Mouse (Mus musculus) hindbrain, embryonic 11.5 days (tissue): ENCODE data around the gene Smarcb1. TPM values are rescaled to one million over a fixed set of nuclear protein-coding genes. Genes with fewer than 3 reads are reported as not detected.

Experiments used
- ATAC-seq: fragments of 200-750 bp; cut with Nextera tagmentation; 2 replicates; pipeline ENCODE4 v1.8.0; 2017; ENCODE audit warnings: mild to moderate bottlenecking, moderate TSS enrichment, moderate library complexity; ENCODE audit not compliant: low FRiP score
- DNase-seq: peaks from one replicate; pipeline ENCODE4 v3.0.0-alpha.2; 2015; ENCODE audit warnings: low spot score
- H3K27ac ChIP-seq: fragments of 300-500 bp; sonication (generic); 2 replicates; pipeline ENCODE4 v1.5.1; 2014; ENCODE audit warnings: mild to moderate bottlenecking, low read depth, low read length
- H3K27me3 ChIP-seq: fragments of 300-500 bp; sonication (generic); 2 replicates; pipeline ENCODE4 v1.6.1; 2014; ENCODE audit warnings: mild to moderate bottlenecking, low read length, moderate library complexity, mixed read lengths; ENCODE audit not compliant: control insufficient read depth, insufficient read depth
- H3K36me3 ChIP-seq: fragments of 300-500 bp; sonication (generic); 2 replicates; pipeline ENCODE4 v1.6.1; 2014; ENCODE audit warnings: mild to moderate bottlenecking, low read length, moderate library complexity, mixed read lengths; ENCODE audit not compliant: control insufficient read depth, insufficient read depth
- H3K4me1 ChIP-seq: fragments of 300-500 bp; sonication (generic); replicated peaks from 2 replicates; pipeline ENCODE4 v1.6.1; 2014; ENCODE audit warnings: low read length, mixed read lengths; ENCODE audit not compliant: control insufficient read depth, insufficient read depth
- H3K4me2 ChIP-seq: fragments of 300-500 bp; sonication (generic); replicated peaks from 2 replicates; pipeline ENCODE4 v1.6.1; 2014; ENCODE audit warnings: mild to moderate bottlenecking, low read depth, low read length
- H3K4me3 ChIP-seq: fragments of 300-500 bp; sonication (generic); 2 replicates; pipeline ENCODE4 v1.5.1; 2014; ENCODE audit warnings: low read depth, low read length
- H3K9ac ChIP-seq: fragments of 300-500 bp; sonication (generic); 2 replicates; pipeline ENCODE4 v1.6.1; 2014; ENCODE audit warnings: low read depth, low read length
- H3K9me3 ChIP-seq: fragments of 300-500 bp; sonication (generic); 2 replicates; pipeline ENCODE4 v1.6.1; 2016; ENCODE audit warnings: low read length; ENCODE audit not compliant: control insufficient read depth
- WGBS: fragments of 180-500 bp; shearing (Covaris S2); extraction: QIAGEN DNeasy Blood & Tissue Kit; methylation state at CpG from one replicate; pipeline ENCODE4 v1.1.7; 2014; 5-methylcytosine and 5-hydroxymethylcytosine counted together
- polyA plus RNA-seq: library from polyadenylated mRNA; unstranded; fragments of >200 nt; fragmentation: Nextera tagmentation; extraction: Ambion mirVana; gene quantifications from 2 replicates; pipeline ENCODE4 v1.2.1, GENCODE M21; 2014

Gene Smarcb1
- polyA plus RNA-seq, 1 experiment from 2014 or later, result 282 TPM

- Histone ChIP-seq H3K36me3 (no peaks in the 10 kb centered on the region), H3K27me3 (no peaks in the 10 kb centered on the region), H3K27ac (no peak overlapping the region), H3K9me3 (no peaks in the 10 kb centered on the region), H3K4me1 (peaks cover 4% of the 10 kb centered on the region), H3K9ac (no peak overlapping the region), H3K4me2 (no peak overlapping the region), H3K4me3 (no peak overlapping the region)
- no peak for DNase-seq
- no peak for ATAC-seq
- WGBS, result 87% methylated on average over 11 of the region's 11 CpGs
Measured at GRCm38 (mm10) chr10:75856155-75856907, 65.1 kb downstream of the Smarcb1 start.

- whole genome bisulfite sequencing, result 91% methylated on average over 15 of the region's 15 CpGs
- Histone ChIP-seq H3K36me3 (no peaks in the 10 kb centered on the region), H3K9me3 (no peaks in the 10 kb centered on the region), H3K9ac (no peak overlapping the region), H3K4me1 (no peaks in the 10 kb centered on the region; the same call in 1 of the 2 replicates), H3K27ac (no peak overlapping the region), H3K4me3 (no peak overlapping the region), H3K27me3 (no peaks in the 10 kb centered on the region), H3K4me2 (no peak overlapping the region)
- no peak for DNase-seq
- no peak for ATAC-seq
Measured at GRCm38 (mm10) chr10:75855416-75855981, 65.9 kb downstream of the Smarcb1 start.

GRCm38 (mm10) chr10:75854791-75855190 lies 66.6 kb downstream of the Smarcb1 start:
- 84% methylated on average over 6 of the region's 6 CpGs for WGBS
- H3K27ac ChIP-seq, result no peak overlapping the region
- H3K36me3 ChIP-seq, result no peaks in the 10 kb centered on the region
- no peak for DNase-seq
- H3K4me3 ChIP-seq, result no peak overlapping the region
- no peaks in the 10 kb centered on the region; the same call in 1 of the 2 replicates for H3K4me1 ChIP-seq
- H3K9me3 ChIP-seq, result no peaks in the 10 kb centered on the region
- H3K27me3 ChIP-seq, result no peaks in the 10 kb centered on the region
- H3K4me2 ChIP-seq, result no peak overlapping the region
- H3K9ac ChIP-seq, result no peak overlapping the region
- ATAC-seq, result no peak

- no peak for DNase-seq
Measured at GRCm38 (mm10) chr10:75854096-75854495, 67.3 kb downstream of the Smarcb1 start.

GRCm38 (mm10) chr10:75853452-75853851 lies 68.0 kb downstream of the Smarcb1 start:
- Histone ChIP-seq H3K27me3 (no peaks in the 10 kb centered on the region), H3K4me1 (no peaks in the 10 kb centered on the region; the same call in 1 of the 2 replicates), H3K4me3 (no peak overlapping the region), H3K36me3 (no peaks in the 10 kb centered on the region), H3K27ac (no peak overlapping the region), H3K4me2 (no peak overlapping the region), H3K9ac (no peak overlapping the region), H3K9me3 (no peaks in the 10 kb centered on the region)
- DNase-seq (peak; percentile 89), ATAC-seq (peak; percentile 58; the same call in 1 of the 2 replicates)
- 31% methylated on average over 10 of the region's 10 CpGs for WGBS

More at GRCm38 (mm10) chr10:75854096-75854495, 67.3 kb downstream of the Smarcb1 start:
- Histone ChIP-seq H3K4me1 (no peaks in the 10 kb centered on the region; the same call in 1 of the 2 replicates), H3K27me3 (no peaks in the 10 kb centered on the region), H3K4me3 (no peak overlapping the region), H3K27ac (no peak overlapping the region), H3K36me3 (no peaks in the 10 kb centered on the region), H3K9ac (no peak overlapping the region), H3K9me3 (no peaks in the 10 kb centered on the region), H3K4me2 (no peak overlapping the region)
- 55% methylated on average over 5 of the region's 5 CpGs for WGBS
- 0 out of 2 replicates have a peak, but pooled peaks have one; percentile 4 for ATAC-seq

- Histone ChIP-seq H3K36me3 (no peaks in the 10 kb centered on the region), H3K27ac (no peak overlapping the region), H3K4me2 (no peak overlapping the region), H3K4me3 (no peak overlapping the region), H3K4me1 (no peaks in the 10 kb centered on the region; the same call in 1 of the 2 replicates), H3K9ac (no peak overlapping the region), H3K27me3 (no peaks in the 10 kb centered on the region), H3K9me3 (no peaks in the 10 kb centered on the region)
- ATAC-seq, result no peak
- DNase-seq, result no peak
- 96% methylated on average over 12 of the region's 12 CpGs for WGBS
Measured at GRCm38 (mm10) chr10:75852539-75853125, 68.8 kb downstream of the Smarcb1 start.

GRCm38 (mm10) chr10:75851681-75852080 lies 69.7 kb downstream of the Smarcb1 start:
- Histone ChIP-seq H3K36me3 (no peaks in the 10 kb centered on the region), H3K27me3 (no peaks in the 10 kb centered on the region), H3K9ac (no peak overlapping the region), H3K4me3 (no peak overlapping the region), H3K27ac (no peak overlapping the region), H3K4me2 (no peak overlapping the region), H3K9me3 (no peaks in the 10 kb centered on the region), H3K4me1 (no peaks in the 10 kb centered on the region)
- ATAC-seq, result no peak
- WGBS, result 25% methylated on average over 3 of the region's 3 CpGs
- no peak for DNase-seq

- no peak overlapping the region for H3K4me3 ChIP-seq
- DNase-seq, result peak; percentile 31
Measured at GRCm38 (mm10) chr10:75851076-75851475, 70.3 kb downstream of the Smarcb1 start.

More at GRCm38 (mm10) chr10:75851076-75851475, 70.3 kb downstream of the Smarcb1 start:
- H3K4me1 ChIP-seq, result no peaks in the 10 kb centered on the region
- no peak overlapping the region for H3K4me2 ChIP-seq
- no peaks in the 10 kb centered on the region for H3K27me3 ChIP-seq
- 2% methylated on average over 6 of the region's 6 CpGs for WGBS
- H3K27ac ChIP-seq, result no peak overlapping the region
- ATAC-seq, result no peak
- H3K36me3 ChIP-seq, result no peaks in the 10 kb centered on the region
- no peaks in the 10 kb centered on the region for H3K9me3 ChIP-seq
- H3K9ac ChIP-seq, result no peak overlapping the region
